Mouse (Mus musculus): ENCODE results near the gene D330020A13Rik.
A peak's percentile ranks its signal among the peaks of the same experiment; 100 is the strongest.
"Not testable (repeated sequence)": the region's sequence is repeated elsewhere in the genome, so short reads cannot be mapped to it uniquely, and the experiment has no call there.

DNA sequence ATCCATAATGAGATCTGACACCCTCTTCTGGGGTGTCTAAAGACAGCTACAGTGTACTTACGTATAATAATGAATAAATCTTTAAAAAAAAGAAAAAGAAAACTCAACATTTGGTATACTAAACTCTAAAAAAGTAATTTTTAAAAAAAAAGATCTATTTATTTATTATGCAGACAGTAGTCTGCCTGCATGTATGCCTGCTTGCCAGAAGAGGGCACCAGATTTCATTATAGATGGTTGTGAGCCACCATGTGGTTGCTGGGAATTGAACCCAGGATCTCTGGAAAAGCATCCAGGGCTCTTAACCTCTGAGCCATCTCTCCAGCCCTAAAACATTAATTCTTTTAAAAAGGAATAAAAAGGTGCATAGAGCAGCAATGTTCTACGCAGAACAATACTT lies 2.4 kb downstream of the D330020A13Rik start:
- not testable (repeated sequence) for TF ChIP-seq E2F4 (IDR thresholded peaks at IDR 0.05; ENCODE audit: borderline replicate concordance, low read depth, low read length); EP300 (IDR thresholded peaks at IDR 0.05; ENCODE audit: low read depth in 1 of 2, low read length in 2 of 2); USF2 (IDR thresholded peaks at IDR 0.05; ENCODE audit: borderline replicate concordance in 1 of 2, insufficient read depth in 1 of 2, low read depth in 1 of 2, low read length in 2 of 2); TBP (IDR thresholded peaks at IDR 0.05; ENCODE audit: low read depth, low read length); BHLHE40 (IDR thresholded peaks at IDR 0.05; ENCODE audit: borderline replicate concordance, low read depth, low read length); GABPA (IDR thresholded peaks at IDR 0.05; ENCODE audit: low read depth, low read length)
- peak; percentile 37 for TF ChIP-seq SMC3 (IDR thresholded peaks at IDR 0.05; ENCODE audit: low read depth, low read length)
- TF ChIP-seq CTCF (IDR thresholded peaks at IDR 0.05 in 2 of 3, conservative IDR thresholded peaks at IDR 0.05 in 1 of 3; ENCODE audit: control insufficient read depth in 1 of 3, insufficient read depth in 1 of 3, low read depth in 2 of 3, low read length in 3 of 3, poor library complexity in 1 of 3, severe bottlenecking in 1 of 3) = peak; percentile 11 to 51 (median 43); a peak in 5 of 6 replicates

All from MEL (cell line).